ENCODE assay signal across 8 mouse cellular contexts in the genomic region with DNA sequence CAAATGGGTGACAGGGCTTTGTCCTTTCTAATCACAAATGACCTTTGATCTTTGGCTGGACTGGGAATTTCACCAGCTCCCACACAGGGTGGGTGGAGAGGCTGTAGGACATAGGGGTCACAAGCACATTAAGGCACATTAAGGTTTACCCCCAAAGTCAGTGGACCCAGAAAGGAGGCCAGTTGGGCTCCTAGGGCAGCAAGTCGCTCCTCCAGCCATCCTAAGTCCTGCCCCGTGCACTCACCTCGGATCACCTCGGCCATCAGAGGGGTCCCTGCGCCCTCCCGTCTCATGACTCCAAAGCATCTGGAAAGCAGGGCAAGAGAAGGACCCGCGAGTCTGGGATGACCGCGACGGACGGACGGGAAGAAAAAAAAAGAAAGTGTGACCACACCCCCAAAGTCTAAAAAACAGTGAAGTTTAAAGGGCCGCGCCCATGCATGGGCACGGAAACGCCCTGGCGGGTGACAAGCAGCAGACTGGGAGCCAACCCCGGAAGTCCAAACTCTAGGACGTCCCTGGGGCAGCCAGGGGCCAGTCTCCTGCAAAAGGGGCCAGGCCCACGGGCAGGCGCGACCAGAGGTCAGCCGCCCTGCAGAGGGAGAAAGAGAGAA. TPM values are rescaled to one million over a fixed set of nuclear protein-coding genes. Genes with fewer than 3 reads are reported as not detected.
A peak's percentile ranks its signal among the peaks of the same experiment; 100 is the strongest.
DNase-seq lines count a peak whose midpoint lies in the region; ATAC-seq lines count a peak whose summit lies in the region.

No protein-coding gene starts in this region.

- peaks cover 17% of the 10 kb centered on the region for H3K4me1 ChIP-seq in limb, embryonic 10.5 days
- H3K4me1 ChIP-seq in midbrain, embryonic 10.5 days, result peaks cover 17% of the 10 kb centered on the region
- 0 out of 2 replicates have a peak, but pooled peaks cover 9% of the 10 kb centered on the region for H3K4me1 ChIP-seq in stomach, embryonic 14.5 days (ENCODE audit: control insufficient read depth, insufficient read depth, low read length)

- intact Hi-C loops in heart, postnatal 14 days (cut with DNase I), result loop anchor here (1.0 to 5.0 kb wide), 2 partner anchors 61 to 189 kb away; no protein-coding TSS in a partner anchor

- peak overlapping the region; percentile 94 for H3K4me2 ChIP-seq in stomach, embryonic 14.5 days (replicated peaks; ENCODE audit: low read depth, low read length)

- peak; percentile 87 for ATAC-seq in CD4-positive, CD25-positive, alpha-beta regulatory T cell, adult 4 months
- peak; percentile 94 for ATAC-seq in erythroid progenitor cell, adult 5-6 weeks (replicated peaks; ENCODE audit: low FRiP score, poor library complexity, severe bottlenecking)
- ATAC-seq in stomach, embryonic 14.5 days (ENCODE audit: insufficient number of reproducible peaks, insufficient read depth, low FRiP score, low read depth), result peak; percentile 88

- no peaks in the 10 kb centered on the region for H3K27me3 ChIP-seq in limb, embryonic 10.5 days (ENCODE audit: low read depth, poor library complexity, severe bottlenecking)
- H3K27me3 ChIP-seq in midbrain, embryonic 10.5 days (ENCODE audit: low read depth, poor library complexity, severe bottlenecking), result no peaks in the 10 kb centered on the region
- no peaks in the 10 kb centered on the region for H3K27me3 ChIP-seq in stomach, embryonic 14.5 days (ENCODE audit: control insufficient read depth, insufficient read depth, low read length)

- DNase-seq in adrenal gland, adult 18-20 months (ENCODE audit: low spot score in 2 of 2), result peak; percentile 50 to 61
- DNase-seq in heart, postnatal 14 days, result peak; percentile 70 to 77
- peak; percentile 66 for DNase-seq in limb, embryonic 10.5 days (ENCODE audit: low spot score)
- peak; percentile 58 for DNase-seq in midbrain, embryonic 10.5 days (ENCODE audit: low spot score)
- no peak for DNase-seq in layer of hippocampus, postnatal 14 days (ENCODE audit: low spot score in 2 of 2)

- peak overlapping the region; percentile 53 for H3K4me3 ChIP-seq in limb, embryonic 10.5 days
- H3K4me3 ChIP-seq in midbrain, embryonic 10.5 days, result peak overlapping the region; percentile 58
- H3K4me3 ChIP-seq in stomach, embryonic 14.5 days (ENCODE audit: low read depth, low read length), result peak overlapping the region; percentile 59

- H3K36me3 ChIP-seq in limb, embryonic 10.5 days, result peaks cover 3% of the 10 kb centered on the region; the same call in 1 of the 2 replicates
- H3K36me3 ChIP-seq in midbrain, embryonic 10.5 days, result no peaks in the 10 kb centered on the region
- H3K36me3 ChIP-seq in stomach, embryonic 14.5 days (ENCODE audit: control insufficient read depth, insufficient read depth, low read length), result no peaks in the 10 kb centered on the region

- H3K27ac ChIP-seq in limb, embryonic 10.5 days, result peak overlapping the region; percentile 70
- H3K27ac ChIP-seq in midbrain, embryonic 10.5 days (replicated peaks), result peak overlapping the region; percentile 69
- H3K27ac ChIP-seq in stomach, embryonic 14.5 days (ENCODE audit: low read length), result peak overlapping the region; percentile 72; the same call in 1 of the 2 replicates

- WGBS in limb, embryonic 10.5 days, result 1% methylated on average over 24 of the region's 24 CpGs
- under 1% methylated on average over 24 of the region's 24 CpGs for WGBS in midbrain, embryonic 10.5 days
- 2% methylated on average over 24 of the region's 24 CpGs for whole genome bisulfite sequencing in stomach, embryonic 14.5 days

- H3K9me3 ChIP-seq in limb, embryonic 10.5 days (replicated peaks), result no peaks in the 10 kb centered on the region
- H3K9me3 ChIP-seq in midbrain, embryonic 10.5 days (replicated peaks), result no peaks in the 10 kb centered on the region
- H3K9me3 ChIP-seq in stomach, embryonic 14.5 days (ENCODE audit: control insufficient read depth, low read depth, low read length), result no peaks in the 10 kb centered on the region

- peak overlapping the region; percentile 60 for H3K9ac ChIP-seq in stomach, embryonic 14.5 days (replicated peaks; ENCODE audit: low read depth, low read length)

RNA-seq across cellular contexts. Expression of a gene that starts 26.8 kb away (rescaled TPM):
- 10 to 100 TPM; 10.7 to 11.6 TPM for polyA plus RNA-seq in CD4-positive, CD25-positive, alpha-beta regulatory T cell, adult 4 months (2017; shearing (Covaris generic))
- 10 to 100 TPM; 11.3 to 12.6 TPM for total RNA-seq in adrenal gland, adult 18-20 months (2021)
- 0.42 and 0.72 TPM in 2 replicates for total RNA-seq in erythroid progenitor cell, adult 5-6 weeks (2015; ENCODE audit: low replicate concordance)
- total RNA-seq in erythroid progenitor cell, adult 5-6 weeks (2017; ENCODE audit: low replicate concordance), result 2.7 TPM in 1 of 2 replicates, not detected in the other
- 1 to 10 TPM; 8.9 to 9.0 TPM for total RNA-seq in heart, postnatal 14 days (2021)
- polyA plus RNA-seq in limb, embryonic 10.5 days (2016; fragmentation: Nextera tagmentation; extraction: Ambion mirVana), result 34.9 and 43.5 TPM in 2 replicates
- polyA plus RNA-seq in midbrain, embryonic 10.5 days (2016; fragmentation: Nextera tagmentation; extraction: Ambion mirVana), result 9.5 and 12.6 TPM in 2 replicates
- 43.9 and 46.0 TPM in 2 replicates for polyA plus RNA-seq in stomach, embryonic 14.5 days (2014; fragmentation: Nextera tagmentation; extraction: Ambion mirVana)
- total RNA-seq in layer of hippocampus, postnatal 14 days (2021), result 1 to 10 TPM; 4.8 to 5.6 TPM

Comparison
In these comparisons a context has a peak if more than half of its experiments do, and no peak if none do; other contexts are left out.
1. DNase-seq: peak in adrenal gland, adult 18-20 months (2 of 2), heart, postnatal 14 days (2 of 2), limb, embryonic 10.5 days (single experiment) and midbrain, embryonic 10.5 days (single experiment); none in layer of hippocampus, postnatal 14 days (0 of 2).
2. Peak in every context shown above with its lines, with median percentiles within 50 percentile points of each other: ATAC-seq, H3K27ac ChIP-seq and H3K4me3 ChIP-seq.